Mouse (Mus musculus): Measurements from ENCODE around the gene Iqck.

Iqck gene

GRCm38 (mm10) chr7:118851571-118851970, 4.0 kb upstream of the Iqck start:
- DNase-seq (ENCODE audit: low spot score in 2 of 2), result no peak

DNA sequence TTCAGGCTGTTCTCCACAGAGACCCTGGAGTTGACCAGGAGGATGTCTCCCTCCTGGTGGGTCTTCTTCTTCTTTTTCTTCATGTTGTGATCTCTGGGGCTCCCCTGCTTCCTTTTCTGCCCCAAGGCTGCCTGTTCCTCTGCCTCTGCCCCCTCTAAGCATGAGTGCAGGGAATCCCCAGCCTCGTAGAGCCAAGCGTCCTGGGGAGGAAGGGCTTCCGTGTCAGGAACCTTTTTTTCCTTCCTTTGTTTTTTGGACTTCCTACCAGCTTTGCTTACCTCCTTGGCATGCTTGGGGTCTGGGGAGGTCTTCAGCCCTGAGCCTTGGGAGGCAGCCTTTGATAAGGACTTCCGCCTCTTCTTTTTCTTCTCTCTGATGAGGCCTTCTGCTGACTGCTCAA, 2.9 kb upstream of the Iqck start:
- no peak for DNase-seq (ENCODE audit: low spot score in 2 of 2)

DNA sequence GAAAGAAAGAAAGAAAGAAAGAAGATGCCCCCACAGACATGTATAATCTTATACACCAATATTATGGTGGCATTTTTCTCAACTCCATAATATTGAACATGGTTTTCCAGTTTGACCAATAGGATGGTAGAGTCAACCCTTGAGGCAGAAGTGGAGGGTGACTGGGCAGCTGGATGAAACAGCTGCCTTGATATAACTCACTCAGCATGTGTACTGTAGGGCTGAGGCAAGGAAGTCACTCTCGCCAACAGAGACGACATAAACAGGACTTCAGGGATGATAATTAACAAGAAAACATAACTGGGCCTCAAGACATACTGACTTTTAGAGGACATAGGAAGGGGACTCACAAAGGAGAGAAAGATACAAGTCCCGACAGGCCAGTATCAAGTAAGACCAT, 946 bp upstream of the Iqck start:
- DNase-seq (ENCODE audit: low spot score in 2 of 2), result no peak

DNA sequence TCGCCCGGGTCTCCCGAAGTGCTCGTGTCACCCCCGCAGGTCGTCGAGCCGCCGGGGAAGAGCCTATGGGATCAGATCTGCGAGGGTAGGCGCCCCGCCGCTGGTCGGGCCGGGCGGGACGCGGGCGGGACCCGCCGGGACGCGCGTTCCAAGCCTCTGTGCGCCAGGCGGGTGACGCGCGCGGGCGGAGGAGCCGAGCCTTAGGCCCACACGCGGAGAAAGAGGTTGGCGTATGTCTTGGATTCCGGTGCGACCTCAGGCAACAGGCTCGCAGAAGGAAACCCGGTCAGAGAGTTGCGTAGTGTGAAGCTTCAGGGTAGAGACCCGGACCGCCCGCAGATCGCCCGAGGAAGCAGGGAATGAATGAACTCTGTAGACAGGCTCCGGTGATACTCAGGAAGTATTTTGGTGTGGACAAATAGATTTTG, 339 bp downstream of the Iqck start, which contains the start of gene Knop1:
Knop1 (minus strand) TSS at position 378 of the 428 bp plus-strand sequence.
- DNase-seq (ENCODE audit: low spot score in 2 of 2), result no peak

- no peak for DNase-seq (ENCODE audit: low spot score in 2 of 2)
These were observed 3.1 kb downstream of the Iqck start for GRCm38 (mm10) chr7:118858640-118859039.

- no peak for DNase-seq (ENCODE audit: low spot score in 2 of 2)
These were observed 9.8 kb downstream of the Iqck start for GRCm38 (mm10) chr7:118865362-118865761.

DNA sequence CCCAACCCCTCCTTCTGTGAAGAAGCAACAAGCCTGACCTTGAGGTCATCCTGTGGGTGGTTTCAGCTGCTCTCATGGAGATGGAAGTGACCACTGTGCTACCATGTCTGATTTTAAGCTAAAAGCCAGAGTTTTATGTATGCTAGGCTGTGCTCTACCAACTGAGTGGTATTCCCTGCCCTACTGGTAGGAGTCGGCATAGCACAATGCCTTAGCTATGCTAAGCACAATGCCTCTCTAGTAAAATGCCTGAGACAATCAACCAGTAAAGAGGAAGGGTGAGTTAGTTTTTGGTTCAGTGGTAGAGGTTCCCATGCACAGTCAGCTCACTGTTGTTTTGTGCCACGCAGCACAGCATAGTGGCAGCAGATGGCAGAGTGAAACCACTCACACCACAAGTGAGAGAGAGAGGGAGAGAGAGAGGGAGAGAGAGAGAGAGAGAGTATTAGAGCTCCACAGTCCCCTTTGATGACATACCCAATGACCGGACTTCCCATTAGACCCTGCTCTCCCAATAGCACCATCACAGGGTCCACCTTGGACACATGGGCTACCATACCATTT, 24.0 kb downstream of the Iqck start:
- no peak for DNase-seq (ENCODE audit: low spot score in 2 of 2)

DNA sequence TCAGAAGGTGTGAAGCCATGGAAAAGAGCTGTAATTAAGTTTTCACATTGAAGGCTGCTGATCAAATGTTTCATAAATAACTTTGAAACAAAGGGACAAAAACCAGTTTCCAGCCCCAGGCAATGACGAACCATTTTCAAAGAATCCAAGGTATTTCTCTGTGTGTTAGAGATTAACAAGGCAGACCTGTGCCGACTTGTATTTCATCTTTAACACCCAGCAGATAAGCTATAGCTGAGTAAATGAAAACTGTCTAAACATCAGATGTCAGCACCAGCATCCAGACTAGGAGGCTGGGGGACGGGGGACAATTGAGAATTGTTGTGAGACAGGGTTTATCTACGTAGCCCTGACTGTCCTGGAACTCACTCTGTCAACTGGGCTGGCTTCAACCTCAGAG, 28.4 kb downstream of the Iqck start:
- no peak for DNase-seq (ENCODE audit: low spot score in 2 of 2)

- DNase-seq (ENCODE audit: low spot score in 2 of 2), result no peak
These were observed 29.4 kb downstream of the Iqck start for GRCm38 (mm10) chr7:118884969-118885368.

DNA sequence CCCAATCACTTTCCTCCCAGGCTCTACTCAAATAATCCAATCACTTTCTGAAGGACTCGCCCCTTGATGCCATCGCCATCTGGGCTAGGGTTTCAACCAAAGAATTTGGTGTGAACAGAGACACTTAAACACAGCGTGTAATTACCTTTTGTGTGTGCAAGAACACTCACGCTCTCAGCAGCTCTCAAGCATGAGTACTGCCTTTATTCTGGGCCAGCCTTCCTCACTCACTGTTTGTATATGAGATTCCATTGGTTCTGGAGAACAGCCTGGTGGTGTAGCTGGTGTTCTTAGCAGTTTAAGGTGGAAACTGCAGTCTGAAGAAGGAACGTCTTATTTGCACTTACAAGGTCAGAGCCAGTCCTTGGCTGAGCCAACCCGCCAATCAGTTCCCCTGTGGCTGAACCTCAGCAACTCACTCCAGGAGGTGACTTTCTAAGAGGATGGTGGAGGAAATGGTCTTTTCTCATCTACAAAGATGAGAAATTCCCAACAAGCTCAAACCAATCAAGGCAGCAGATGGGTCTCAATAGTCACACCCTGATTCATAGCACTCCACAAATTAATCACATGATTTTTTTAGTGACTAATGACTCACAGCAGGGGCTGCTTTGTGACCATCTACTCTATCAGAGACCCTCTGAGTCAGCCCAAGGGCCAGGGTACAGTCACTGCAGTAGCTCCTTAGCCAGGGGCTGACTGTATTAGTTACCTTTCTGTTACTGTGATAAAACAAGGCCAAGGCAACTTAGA, 31.9 kb downstream of the Iqck start:
- DNase-seq (ENCODE audit: low spot score in 2 of 2), result no peak

DNA sequence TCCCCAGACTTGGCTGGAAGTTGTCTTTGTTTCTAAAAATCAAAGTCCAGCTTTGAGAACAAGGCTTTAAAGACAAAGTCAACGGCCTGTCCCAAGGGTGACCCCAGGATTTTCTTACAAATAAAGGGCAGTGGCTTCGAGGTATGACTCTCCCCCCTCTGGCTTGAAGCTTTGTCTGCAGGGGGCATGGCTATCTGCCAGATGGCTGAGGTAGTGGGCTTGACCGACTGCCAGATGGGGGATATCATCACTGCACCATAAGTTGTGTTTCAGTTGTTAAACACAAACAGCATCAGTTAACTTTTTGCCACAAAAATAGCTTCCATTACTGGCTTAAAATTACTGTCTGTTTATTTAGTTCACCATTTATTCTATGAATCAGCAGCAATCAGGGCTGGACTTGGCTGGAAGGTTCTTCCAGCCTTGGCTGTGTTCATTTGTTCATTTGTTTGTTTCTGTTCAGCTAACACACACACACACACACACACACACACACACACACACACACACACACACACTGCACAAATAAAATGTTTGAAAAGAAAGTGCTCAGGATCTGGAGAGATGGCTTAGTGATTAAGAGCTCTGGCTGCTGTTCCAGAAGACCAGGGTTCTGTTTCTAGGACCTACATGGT, 33.6 kb downstream of the Iqck start:
- no peak for DNase-seq (ENCODE audit: low spot score in 2 of 2)

DNA sequence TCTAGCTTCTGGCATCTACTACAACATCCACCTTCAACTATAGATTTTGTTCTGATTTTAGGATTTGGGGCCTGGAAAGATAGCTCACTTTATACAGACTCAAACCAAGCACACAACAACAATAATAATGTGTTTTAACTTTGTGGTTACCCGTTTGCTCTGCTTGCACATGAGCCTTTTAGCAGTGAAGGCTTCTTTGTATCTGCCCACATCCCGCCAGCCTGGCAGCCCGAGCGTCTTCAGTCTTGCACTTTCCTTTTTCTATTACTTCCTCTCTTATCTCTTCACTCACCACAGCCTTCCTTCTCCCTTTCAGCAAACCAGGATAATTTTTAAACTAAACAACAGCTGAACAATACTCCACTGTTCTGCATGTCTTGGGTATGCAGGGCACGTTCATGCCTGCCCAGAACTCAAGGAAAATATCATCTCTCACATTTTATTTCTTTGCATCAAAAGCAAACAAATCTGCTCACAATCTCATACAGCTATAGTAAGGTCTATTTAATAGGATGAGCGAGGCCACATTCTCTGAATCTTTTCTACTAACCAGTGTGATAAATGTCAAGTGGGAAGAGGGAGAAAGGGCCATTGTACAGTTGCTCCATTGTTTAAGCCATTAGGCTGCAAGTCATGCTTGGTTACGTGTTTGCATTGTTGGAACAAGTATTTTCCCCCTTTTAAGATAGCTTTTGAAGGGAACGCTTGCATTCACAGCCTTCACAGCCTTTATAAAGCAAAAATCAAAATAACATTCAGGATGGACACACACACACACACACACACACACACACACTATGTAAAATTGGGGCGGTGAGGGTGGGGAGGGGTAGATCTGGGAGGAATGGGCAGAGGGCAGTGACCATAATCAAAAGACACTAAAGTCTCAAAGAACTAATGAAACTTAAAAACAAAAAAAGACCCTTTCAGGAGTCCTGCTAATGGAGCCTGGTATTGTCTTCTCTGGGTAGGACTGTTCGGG, 40.2 kb downstream of the Iqck start:
- DNase-seq (ENCODE audit: low spot score in 2 of 2), result no peak

DNA sequence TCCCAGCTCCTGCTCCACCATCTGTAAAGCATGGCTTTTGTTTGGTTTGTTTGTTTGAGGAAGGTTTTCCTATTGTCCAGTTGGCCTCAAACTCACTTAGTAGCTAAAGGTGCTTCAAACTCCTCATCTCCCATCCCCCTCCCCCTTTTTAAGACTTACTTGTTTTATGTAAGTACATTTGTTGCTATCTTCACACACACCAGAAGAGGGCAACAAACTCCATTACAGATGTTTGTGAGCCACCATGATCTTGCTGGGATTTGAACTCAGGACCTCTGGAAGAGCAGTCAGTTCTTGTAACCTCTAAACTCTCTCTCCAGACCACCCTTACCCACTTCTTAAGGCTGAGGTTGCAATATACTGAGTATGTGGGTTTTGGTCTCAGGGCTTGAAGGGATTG, 42.5 kb downstream of the Iqck start:
- DNase-seq (ENCODE audit: low spot score in 2 of 2), result no peak

- no peak for DNase-seq (ENCODE audit: low spot score in 2 of 2)
These were observed 44.5 kb downstream of the Iqck start for GRCm38 (mm10) chr7:118900090-118900489.

GRCm38 (mm10) chr7:118902944-118903343, 47.4 kb downstream of the Iqck start:
- no peak for DNase-seq (ENCODE audit: low spot score in 2 of 2)

DNA sequence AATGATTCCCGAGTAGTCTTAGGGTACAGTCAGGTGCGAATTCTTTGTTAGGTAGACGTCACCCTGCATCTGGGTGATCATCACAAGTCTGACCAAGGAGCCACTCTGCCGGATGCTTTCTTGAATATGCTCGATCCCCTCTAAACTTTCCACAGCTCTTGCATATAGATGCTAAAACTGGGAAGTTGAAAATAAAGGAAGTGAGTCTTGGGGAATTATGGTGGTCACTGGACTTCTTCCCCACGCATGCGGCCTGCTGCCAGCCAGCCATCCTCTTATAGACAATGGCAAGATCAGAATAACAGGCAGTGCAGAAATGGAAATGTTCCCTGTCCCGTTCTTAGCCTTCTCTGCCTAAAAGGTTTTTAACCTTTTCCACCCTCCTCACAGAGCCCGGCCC, 48.3 kb downstream of the Iqck start:
- DNase-seq (ENCODE audit: low spot score in 2 of 2), result no peak

DNA sequence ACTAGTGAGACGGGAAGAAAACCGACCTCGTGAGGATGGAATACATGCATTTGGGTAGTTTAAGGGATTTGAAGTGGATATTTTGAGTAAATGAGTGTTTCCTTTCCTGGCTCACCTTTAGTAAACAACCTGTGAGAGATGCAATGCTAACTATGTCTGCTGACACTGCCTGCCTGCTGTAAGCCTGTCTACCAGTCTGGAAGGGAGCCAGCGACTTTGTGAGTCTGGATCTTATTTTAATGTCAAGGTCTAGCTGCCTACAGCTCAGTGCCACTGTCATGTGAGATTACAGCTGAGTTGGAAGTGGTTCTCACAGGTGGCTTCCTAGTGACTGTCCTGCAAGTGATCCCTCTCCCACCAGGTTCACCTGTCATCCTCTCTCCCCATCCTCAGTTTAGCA, 49.0 kb downstream of the Iqck start:
- DNase-seq (ENCODE audit: low spot score in 2 of 2), result no peak

DNA sequence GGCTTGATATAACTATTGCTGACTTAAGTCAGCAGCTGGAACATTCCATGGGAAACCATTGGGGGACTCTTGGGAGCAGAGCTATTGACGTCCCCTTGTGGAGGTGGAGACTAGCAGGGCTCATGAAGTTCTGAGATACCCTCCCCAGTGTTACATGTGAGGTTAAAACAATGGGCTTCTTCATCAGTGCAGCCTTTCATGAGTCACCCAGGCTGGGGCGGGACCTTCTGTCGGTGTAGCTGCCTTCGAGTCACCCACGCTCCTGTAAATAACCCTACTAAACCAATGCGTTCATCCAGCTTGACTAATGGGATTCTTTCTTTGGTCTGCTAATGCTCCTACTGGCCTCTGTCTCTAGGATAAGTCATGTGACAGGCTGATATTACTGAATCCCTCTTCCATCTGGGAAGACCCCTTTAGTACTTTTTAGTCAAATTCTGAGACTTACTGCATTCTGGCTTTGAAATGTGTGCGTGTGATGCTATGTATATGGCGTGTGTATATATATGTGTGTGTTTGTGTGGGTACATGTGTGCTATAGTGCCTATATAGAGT, 53.5 kb downstream of the Iqck start:
- DNase-seq (ENCODE audit: low spot score in 2 of 2), result no peak

GRCm38 (mm10) chr7:118910464-118910863, 54.9 kb downstream of the Iqck start:
- DNase-seq (ENCODE audit: low spot score in 2 of 2), result no peak

GRCm38 (mm10) chr7:118911170-118911569, 55.6 kb downstream of the Iqck start:
- no peak for DNase-seq (ENCODE audit: low spot score in 2 of 2)

DNA sequence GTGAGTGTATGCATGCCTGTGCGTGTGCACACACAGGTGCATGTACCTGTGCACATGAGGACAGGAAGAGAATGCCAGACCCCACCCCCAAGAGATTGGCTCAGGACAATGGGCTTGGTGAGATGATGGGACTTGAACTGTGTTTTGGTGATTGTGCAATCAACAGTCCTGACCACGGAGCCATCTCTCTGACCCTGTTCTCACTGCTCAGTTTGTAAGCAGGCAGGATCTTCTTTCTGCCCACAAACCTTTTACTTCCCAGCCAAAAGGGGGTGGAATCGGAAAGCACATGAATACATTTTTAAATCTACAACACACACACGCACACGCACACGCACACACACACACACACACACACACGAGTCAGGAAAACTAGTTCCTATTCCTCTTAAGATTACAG, 56.0 kb downstream of the Iqck start:
- DNase-seq (ENCODE audit: low spot score in 2 of 2), result no peak

DNA sequence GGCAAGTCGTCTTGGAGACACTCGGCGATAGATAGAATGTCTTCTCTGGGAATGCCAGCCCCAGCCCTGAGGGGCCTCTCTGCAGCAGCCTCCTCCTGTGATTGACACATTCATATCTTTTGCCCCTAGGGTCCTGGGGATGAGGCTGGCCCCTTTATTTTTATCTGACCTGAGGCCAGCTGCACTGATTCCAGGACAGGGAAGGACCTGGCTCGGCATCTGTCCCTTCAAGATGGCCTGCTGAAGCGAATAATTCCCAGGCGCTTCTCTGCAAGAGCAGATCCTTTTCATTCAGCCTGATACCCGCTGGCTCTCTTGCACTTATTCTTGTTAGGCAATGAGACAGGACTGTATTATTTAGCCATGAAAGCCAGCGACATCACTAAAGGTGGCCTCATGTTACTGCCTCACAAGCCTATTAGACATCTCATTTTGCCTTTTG, 56.5 kb downstream of the Iqck start:
- no peak for DNase-seq (ENCODE audit: low spot score in 2 of 2)
